Mouse (Mus musculus): ENCODE measurements around the gene Npdc1. TPM values are rescaled to one million over a fixed set of nuclear protein-coding genes. Genes with fewer than 3 reads are reported as not detected.
A peak's percentile ranks its signal among the peaks of the same experiment; 100 is the strongest.

Npdc1 gene
- polyA plus RNA-seq, 1 experiment from 2014 or later, result 263 TPM

- no peaks in the 10 kb centered on the region for H3K4me1 ChIP-seq (ENCODE audit: control insufficient read depth, insufficient read depth, low read length)
- no peak overlapping the region for H3K27ac ChIP-seq (ENCODE audit: low read depth, low read length)
- peak overlapping the region; percentile 98; the same call in 1 of the 2 replicates for H3K4me2 ChIP-seq (ENCODE audit: low read length)
- no peaks in the 10 kb centered on the region for H3K9me3 ChIP-seq (replicated peaks; ENCODE audit: control insufficient read depth, low read length)
- 88% methylated on average over 4 of the region's 4 CpGs for WGBS
- DNase-seq (ENCODE audit: low spot score) (no peak), ATAC-seq (no peak)
- H3K9ac ChIP-seq (ENCODE audit: low read length), result no peak overlapping the region
- H3K36me3 ChIP-seq (ENCODE audit: control insufficient read depth, insufficient read depth, low read length), result no peaks in the 10 kb centered on the region
- no peak overlapping the region for H3K4me3 ChIP-seq (ENCODE audit: low read depth, low read length)
- H3K27me3 ChIP-seq (replicated peaks; ENCODE audit: control insufficient read depth, insufficient read depth, low read length), result peaks cover 22% of the 10 kb centered on the region
These were observed 34.8 kb upstream of the Npdc1 start for GRCm38 (mm10) chr2:25364313-25364712.

GRCm38 (mm10) chr2:25364761-25365090 is 34.4 kb upstream of the Npdc1 start:
- Histone ChIP-seq H3K4me3 (ENCODE audit: low read depth, low read length) (peak overlapping the region; percentile 46), H3K4me1 (ENCODE audit: control insufficient read depth, insufficient read depth, low read length) (no peaks in the 10 kb centered on the region), H3K9me3 (replicated peaks; ENCODE audit: control insufficient read depth, low read length) (no peaks in the 10 kb centered on the region), H3K4me2 (ENCODE audit: low read length) (peak overlapping the region; percentile 98), H3K9ac (ENCODE audit: low read length) (peak overlapping the region; percentile 68; the same call in 1 of the 2 replicates), H3K27me3 (replicated peaks; ENCODE audit: control insufficient read depth, insufficient read depth, low read length) (peaks cover 22% of the 10 kb centered on the region), H3K27ac (ENCODE audit: low read depth, low read length) (no peak overlapping the region), H3K36me3 (ENCODE audit: control insufficient read depth, insufficient read depth, low read length) (no peaks in the 10 kb centered on the region)
- ATAC-seq (no peak), DNase-seq (ENCODE audit: low spot score) (no peak)
- 28% methylated on average over 9 of the region's 9 CpGs for WGBS

GRCm38 (mm10) chr2:25365091-25365761 is 33.9 kb upstream of the Npdc1 start, which contains the start of gene Uap1l1:
TSS of gene Uap1l1 (minus strand) at chr2:25365682.
- Histone ChIP-seq H3K4me3 (ENCODE audit: low read depth, low read length) (peak within 1 kb of the TSS; percentile 46), H3K4me1 (ENCODE audit: control insufficient read depth, insufficient read depth, low read length) (no peaks in the 10 kb centered on the region), H3K36me3 (ENCODE audit: control insufficient read depth, insufficient read depth, low read length) (no peaks in the 10 kb centered on the region), H3K27me3 (replicated peaks; ENCODE audit: control insufficient read depth, insufficient read depth, low read length) (peaks cover 22% of the 10 kb centered on the region), H3K9me3 (replicated peaks; ENCODE audit: control insufficient read depth, low read length) (no peaks in the 10 kb centered on the region), H3K4me2 (ENCODE audit: low read length) (peak within 1 kb of the TSS; percentile 98), H3K27ac (ENCODE audit: low read depth, low read length) (no peak within 1 kb of the TSS), H3K9ac (ENCODE audit: low read length) (peak within 1 kb of the TSS; percentile 68)
- DNase-seq (ENCODE audit: low spot score), result peak; percentile 63
- 1% methylated on average over 51 of the region's 54 CpGs for WGBS
- peak; percentile 85 for ATAC-seq

- H3K4me3 ChIP-seq (ENCODE audit: low read depth, low read length), result no peak overlapping the region
- H3K36me3 ChIP-seq (ENCODE audit: control insufficient read depth, insufficient read depth, low read length), result no peaks in the 10 kb centered on the region
- no peak overlapping the region for H3K9ac ChIP-seq (ENCODE audit: low read length)
- H3K27ac ChIP-seq (ENCODE audit: low read depth, low read length), result no peak overlapping the region
- H3K27me3 ChIP-seq (replicated peaks; ENCODE audit: control insufficient read depth, insufficient read depth, low read length), result peaks cover 13% of the 10 kb centered on the region; the same call in 1 of the 2 replicates
- WGBS, result 91% methylated on average over 3 of the region's 3 CpGs
- H3K4me2 ChIP-seq (ENCODE audit: low read length), result no peak overlapping the region
- DNase-seq (ENCODE audit: low spot score) (no peak), ATAC-seq (no peak)
- H3K4me1 ChIP-seq (ENCODE audit: control insufficient read depth, insufficient read depth, low read length), result peaks cover 10% of the 10 kb centered on the region
- H3K9me3 ChIP-seq (replicated peaks; ENCODE audit: control insufficient read depth, low read length), result no peaks in the 10 kb centered on the region
These were observed 29.2 kb upstream of the Npdc1 start for GRCm38 (mm10) chr2:25369996-25370395.

- Histone ChIP-seq H3K27ac (ENCODE audit: low read depth, low read length) (peak within 1 kb of the TSS; percentile 61; the same call in 1 of the 2 replicates), H3K4me2 (ENCODE audit: low read length) (peak within 1 kb of the TSS; percentile 92), H3K36me3 (ENCODE audit: control insufficient read depth, insufficient read depth, low read length) (peaks cover 14% of the 10 kb centered on the region), H3K9me3 (replicated peaks; ENCODE audit: control insufficient read depth, low read length) (no peaks in the 10 kb centered on the region), H3K4me3 (ENCODE audit: low read depth, low read length) (peak within 1 kb of the TSS; percentile 71), H3K27me3 (replicated peaks; ENCODE audit: control insufficient read depth, insufficient read depth, low read length) (no peaks in the 10 kb centered on the region), H3K9ac (ENCODE audit: low read length) (peak within 1 kb of the TSS; percentile 79), H3K4me1 (ENCODE audit: control insufficient read depth, insufficient read depth, low read length) (peaks cover 10% of the 10 kb centered on the region)
- WGBS, result 1% methylated on average over 65 of the region's 65 CpGs
- DNase-seq (ENCODE audit: low spot score) (peak; percentile 96), ATAC-seq (peak; percentile 96)
These were observed 27.1 kb upstream of the Npdc1 start, which contains the start of gene Sapcd2 for GRCm38 (mm10) chr2:25371764-25372643. TSS of gene Sapcd2 (plus strand) at chr2:25372321.

GRCm38 (mm10) chr2:25372644-25373391 is 26.3 kb upstream of the Npdc1 start:
- Histone ChIP-seq H3K4me2 (ENCODE audit: low read length) (peak overlapping the region; percentile 92), H3K4me3 (ENCODE audit: low read depth, low read length) (peak overlapping the region; percentile 71), H3K9me3 (replicated peaks; ENCODE audit: control insufficient read depth, low read length) (no peaks in the 10 kb centered on the region), H3K4me1 (ENCODE audit: control insufficient read depth, insufficient read depth, low read length) (peaks cover 10% of the 10 kb centered on the region), H3K27me3 (replicated peaks; ENCODE audit: control insufficient read depth, insufficient read depth, low read length) (no peaks in the 10 kb centered on the region), H3K27ac (ENCODE audit: low read depth, low read length) (0 out of 2 replicates have a peak overlapping the region, but pooled peaks have one; percentile 44), H3K36me3 (ENCODE audit: control insufficient read depth, insufficient read depth, low read length) (peaks cover 21% of the 10 kb centered on the region), H3K9ac (ENCODE audit: low read length) (peak overlapping the region; percentile 79)
- ATAC-seq (peak; percentile 18), DNase-seq (ENCODE audit: low spot score) (no peak)
- 1% methylated on average over 42 of the region's 42 CpGs for WGBS

- peaks cover 27% of the 10 kb centered on the region for H3K36me3 ChIP-seq (ENCODE audit: control insufficient read depth, insufficient read depth, low read length)
- H3K4me2 ChIP-seq (ENCODE audit: low read length), result peak overlapping the region; percentile 92
- DNase-seq (ENCODE audit: low spot score), result no peak
- peaks cover 10% of the 10 kb centered on the region for H3K4me1 ChIP-seq (ENCODE audit: control insufficient read depth, insufficient read depth, low read length)
- no peak for ATAC-seq
- WGBS, result 9% methylated on average over 2 of the region's 2 CpGs
- no peak overlapping the region for H3K27ac ChIP-seq (ENCODE audit: low read depth, low read length)
- H3K4me3 ChIP-seq (ENCODE audit: low read depth, low read length), result peak overlapping the region; percentile 71
- no peaks in the 10 kb centered on the region for H3K27me3 ChIP-seq (replicated peaks; ENCODE audit: control insufficient read depth, insufficient read depth, low read length)
- H3K9me3 ChIP-seq (replicated peaks; ENCODE audit: control insufficient read depth, low read length), result no peaks in the 10 kb centered on the region
- H3K9ac ChIP-seq (ENCODE audit: low read length), result peak overlapping the region; percentile 79
These were observed 25.7 kb upstream of the Npdc1 start for GRCm38 (mm10) chr2:25373431-25373830.

GRCm38 (mm10) chr2:25376589-25376988 is 22.6 kb upstream of the Npdc1 start:
- Histone ChIP-seq H3K27me3 (replicated peaks; ENCODE audit: control insufficient read depth, insufficient read depth, low read length) (no peaks in the 10 kb centered on the region), H3K9ac (ENCODE audit: low read length) (no peak overlapping the region), H3K4me2 (ENCODE audit: low read length) (no peak overlapping the region), H3K4me3 (ENCODE audit: low read depth, low read length) (no peak overlapping the region), H3K27ac (ENCODE audit: low read depth, low read length) (no peak overlapping the region), H3K4me1 (ENCODE audit: control insufficient read depth, insufficient read depth, low read length) (peaks cover 10% of the 10 kb centered on the region), H3K9me3 (replicated peaks; ENCODE audit: control insufficient read depth, low read length) (no peaks in the 10 kb centered on the region), H3K36me3 (ENCODE audit: control insufficient read depth, insufficient read depth, low read length) (peaks cover 32% of the 10 kb centered on the region)
- 67% methylated on average over 4 of the region's 4 CpGs for WGBS
- ATAC-seq (no peak), DNase-seq (ENCODE audit: low spot score) (peak; percentile 71)
